Mouse (Mus musculus) kidney, adult 2 months (tissue): ENCODE results near the gene Ago3. TPM values are rescaled to one million over a fixed set of nuclear protein-coding genes. Genes with fewer than 3 reads are reported as not detected.

Source experiments
- DNase-seq: peaks from one replicate; pipeline ENCODE4 v3.0.0; 2021
- H3K27ac ChIP-seq: fragments of 200-500 bp; 2 replicates; pipeline ENCODE4 v1.5.1; 2012; ENCODE audit warnings: low read depth, low read length, control low read depth, inconsistent platforms; ENCODE audit not compliant: insufficient read depth
- H3K27me3 ChIP-seq: fragments of 200-500 bp; replicated peaks from 2 replicates; pipeline ENCODE4 v1.6.1; 2012; ENCODE audit warnings: mild to moderate bottlenecking, moderate library complexity, low read length, inconsistent platforms; ENCODE audit not compliant: control insufficient read depth, insufficient read depth
- H3K36me3 ChIP-seq: fragments of 200-500 bp; 2 replicates; pipeline ENCODE4 v1.6.1; 2012; ENCODE audit warnings: mild to moderate bottlenecking, moderate library complexity, low read length, inconsistent platforms; ENCODE audit not compliant: control insufficient read depth, insufficient read depth
- H3K4me1 ChIP-seq: fragments of 200-500 bp; 2 replicates; pipeline ENCODE4 v1.6.1; 2011; ENCODE audit warnings: low read length; ENCODE audit not compliant: control insufficient read depth, insufficient read depth
- H3K4me3 ChIP-seq: fragments of 200-500 bp; 2 replicates; pipeline ENCODE4 v1.5.1; 2011; ENCODE audit warnings: mild to moderate bottlenecking, low read depth, low read length, control low read depth; ENCODE audit not compliant: insufficient read depth
- CTCF ChIP-seq: fragments of 200-500 bp; conservative IDR thresholded peaks from 2 replicates; pipeline ENCODE4 v1.5.1; 2011; ENCODE audit warnings: low read depth, mild to moderate bottlenecking, control low read depth, low read length, moderate library complexity, mixed read lengths; ENCODE audit not compliant: insufficient read depth, insufficient read length
- POLR2A ChIP-seq: fragments of 200-500 bp; IDR thresholded peaks from one replicate; pipeline ENCODE4 v1.6.1; 2011; ENCODE audit warnings: low read depth, low read length, control low read depth
- WGBS: fragments of 180-500 bp; shearing (Covaris S2); methylation state at CpG from one replicate; pipeline ENCODE4 v1.1.7; 2018; 5-methylcytosine and 5-hydroxymethylcytosine counted together
- polyA plus RNA-seq: library from polyadenylated mRNA; depleted of rRNA; stranded (reverse); fragments of >200 nt; gene quantifications from 2 replicates; pipeline ENCODE4 v1.2.3, GENCODE M21; 2012; rRNA removed

Ago3 gene
- 7.9 and 13.6 TPM in 2 replicates for polyA plus RNA-seq

DNA sequence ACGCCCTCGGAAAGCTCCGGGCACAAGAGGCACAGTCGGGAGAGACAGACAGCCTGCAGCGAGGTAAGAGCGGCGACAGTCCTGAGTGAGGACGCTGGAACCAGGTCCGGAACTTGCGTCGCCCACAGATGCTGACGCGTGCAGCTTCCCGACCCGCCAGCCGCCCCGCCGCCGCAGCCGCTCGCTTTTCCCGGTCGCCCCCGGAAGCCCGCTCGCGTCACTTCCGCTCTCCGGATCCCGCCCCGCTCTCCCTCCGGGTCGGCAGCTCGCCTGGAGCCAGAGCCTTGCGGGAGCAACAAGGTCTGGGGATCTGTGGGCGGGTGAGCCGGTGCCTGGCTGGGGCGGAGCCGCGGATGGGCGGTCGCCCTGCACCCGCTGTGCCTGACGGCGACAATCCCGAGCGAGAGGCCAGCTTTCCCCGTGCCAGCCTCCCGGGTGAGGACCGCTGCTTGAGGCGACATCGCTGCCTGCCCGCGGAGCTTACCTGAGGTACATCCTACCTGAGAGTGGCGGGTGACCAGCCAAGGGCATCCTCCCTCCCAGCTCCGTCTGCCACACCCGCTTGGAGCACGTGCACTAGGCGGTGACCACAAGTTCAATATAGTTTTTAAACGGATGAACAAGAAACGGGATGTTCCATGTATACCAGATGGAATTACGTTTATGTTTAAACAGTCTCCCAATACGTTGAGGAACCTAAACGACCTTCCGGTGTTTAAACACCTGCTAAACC is at the start of gene Ago3:
Gene Ago3, minus strand, starts transcription at position 210 of the 733 bp plus-strand sequence.
- Histone ChIP-seq H3K27me3 (no peaks in the 10 kb centered on the region), H3K36me3 (no peaks in the 10 kb centered on the region), H3K4me1 (no peaks in the 10 kb centered on the region), H3K4me3 (peak within 1 kb of the TSS; percentile 99), H3K27ac (peak within 1 kb of the TSS; percentile 87)
- no peak for TF ChIP-seq CTCF
- peak; percentile 78 for TF ChIP-seq POLR2A
- under 1% methylated on average over 64 of the region's 65 CpGs for WGBS
- peak; percentile 96 for DNase-seq

DNA sequence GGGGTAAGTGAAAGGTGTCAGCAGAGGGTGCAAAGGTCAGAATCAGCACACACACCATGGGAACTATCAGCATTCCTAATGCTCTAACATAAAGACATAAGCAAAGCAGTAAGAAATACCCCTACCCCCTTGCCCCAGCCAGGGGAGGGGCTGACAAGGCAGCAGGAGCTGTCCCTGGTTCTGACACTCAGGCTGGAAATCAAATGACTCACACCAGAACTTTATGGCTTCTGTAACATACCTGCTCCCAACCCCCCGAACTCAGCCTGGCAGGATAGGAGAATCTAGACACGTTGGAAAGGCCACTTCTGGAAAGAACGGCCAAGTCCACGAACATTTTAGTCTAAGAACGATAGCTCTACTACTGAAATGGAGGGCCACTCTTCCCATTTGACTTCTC is 43.7 kb upstream of the Ago3 start:
- TF ChIP-seq POLR2A (no peak), CTCF (no peak)
- Histone ChIP-seq H3K4me3 (no peak overlapping the region), H3K27ac (no peak overlapping the region), H3K4me1 (no peaks in the 10 kb centered on the region), H3K27me3 (no peaks in the 10 kb centered on the region), H3K36me3 (no peaks in the 10 kb centered on the region)
- no peak for DNase-seq
- 45% methylated on average over 5 of the region's 5 CpGs for WGBS

DNA sequence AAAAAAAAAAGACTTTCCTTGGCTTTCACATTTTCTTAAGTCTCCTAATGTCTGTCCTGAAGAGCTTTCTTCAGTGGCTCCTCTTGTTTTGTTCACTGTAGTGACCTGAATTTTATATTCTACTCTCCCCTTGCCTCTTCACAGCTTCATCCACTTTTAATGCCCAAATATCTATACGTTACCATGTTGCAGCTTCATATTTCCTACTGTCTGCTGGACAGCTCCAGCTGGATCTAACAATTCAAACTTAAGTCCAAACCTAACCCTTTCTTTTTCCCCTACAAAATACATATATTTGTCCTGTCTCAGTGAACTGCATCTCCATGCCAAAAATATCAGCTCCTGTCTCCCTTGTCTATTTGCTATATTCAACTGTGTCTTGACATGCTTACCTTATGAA is 40.0 kb upstream of the Ago3 start:
- TF ChIP-seq POLR2A: no peak
- no peak overlapping the region for H3K27ac ChIP-seq
- H3K4me1 ChIP-seq: no peaks in the 10 kb centered on the region
- no peak overlapping the region for H3K4me3 ChIP-seq
- no peak for DNase-seq
- no peaks in the 10 kb centered on the region for H3K27me3 ChIP-seq
- no peaks in the 10 kb centered on the region for H3K36me3 ChIP-seq
- WGBS: 71% methylated on average over 1 of the region's 1 CpGs

DNA sequence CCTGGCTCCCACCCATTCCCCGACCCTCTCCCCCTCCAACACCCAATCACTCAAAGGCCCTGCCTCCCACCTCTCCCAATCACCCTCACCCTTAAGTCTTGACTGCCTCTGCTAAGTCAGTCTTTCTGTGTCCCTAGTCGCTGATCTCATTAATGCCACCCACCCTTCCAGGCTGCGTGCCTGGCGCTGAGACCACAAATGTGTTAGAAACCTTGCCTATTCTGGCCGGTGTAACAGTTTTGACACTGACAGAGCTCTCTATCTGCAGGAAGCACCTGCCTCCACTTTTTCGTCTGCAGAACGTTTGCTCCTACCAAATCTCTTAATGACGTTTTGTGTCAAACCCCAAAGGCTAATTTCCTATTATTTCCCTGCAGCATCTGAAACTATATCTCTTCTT is 39.6 kb upstream of the Ago3 start:
- Histone ChIP-seq H3K36me3 (no peaks in the 10 kb centered on the region), H3K4me1 (no peaks in the 10 kb centered on the region), H3K4me3 (peak overlapping the region; percentile 45), H3K27me3 (no peaks in the 10 kb centered on the region), H3K27ac (no peak overlapping the region)
- DNase-seq: no peak
- no peak for TF ChIP-seq CTCF
- 8% methylated on average over 8 of the region's 8 CpGs for WGBS

DNA sequence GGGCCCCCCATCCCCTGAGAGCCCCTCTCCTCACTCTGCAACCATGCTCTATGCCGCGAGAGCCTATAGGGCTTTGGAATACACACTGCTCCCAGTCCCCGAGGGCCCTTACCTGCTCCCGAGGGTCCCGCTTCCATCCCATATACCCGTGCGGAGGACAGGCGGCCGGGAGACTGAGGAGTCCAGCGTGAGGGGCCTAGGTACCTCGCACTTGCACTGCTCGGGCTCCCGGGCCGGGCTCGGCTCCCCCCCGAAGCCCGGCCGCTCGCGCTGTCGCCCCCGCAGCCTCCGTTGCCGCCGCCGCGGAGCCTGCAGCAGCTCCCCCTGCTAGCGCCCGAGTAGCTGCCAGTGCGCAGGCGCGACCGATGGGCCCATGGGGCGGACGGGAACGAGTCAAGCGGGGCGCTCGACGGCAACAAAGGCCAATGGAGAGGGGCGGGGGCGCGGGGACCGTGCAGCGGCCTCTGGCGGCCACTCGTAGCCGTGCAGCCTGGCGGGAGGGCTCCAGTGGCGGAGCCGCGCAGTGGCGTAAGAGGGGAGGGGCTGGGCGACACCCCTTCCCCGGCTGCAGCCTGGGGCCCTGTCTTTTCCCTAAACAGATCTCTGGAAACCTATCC is 39.0 kb upstream of the Ago3 start, which contains the start of gene Ago1:
Gene Ago1, minus strand, starts transcription at position 299 of the 617 bp plus-strand sequence.
- DNase-seq: peak; percentile 96

DNA sequence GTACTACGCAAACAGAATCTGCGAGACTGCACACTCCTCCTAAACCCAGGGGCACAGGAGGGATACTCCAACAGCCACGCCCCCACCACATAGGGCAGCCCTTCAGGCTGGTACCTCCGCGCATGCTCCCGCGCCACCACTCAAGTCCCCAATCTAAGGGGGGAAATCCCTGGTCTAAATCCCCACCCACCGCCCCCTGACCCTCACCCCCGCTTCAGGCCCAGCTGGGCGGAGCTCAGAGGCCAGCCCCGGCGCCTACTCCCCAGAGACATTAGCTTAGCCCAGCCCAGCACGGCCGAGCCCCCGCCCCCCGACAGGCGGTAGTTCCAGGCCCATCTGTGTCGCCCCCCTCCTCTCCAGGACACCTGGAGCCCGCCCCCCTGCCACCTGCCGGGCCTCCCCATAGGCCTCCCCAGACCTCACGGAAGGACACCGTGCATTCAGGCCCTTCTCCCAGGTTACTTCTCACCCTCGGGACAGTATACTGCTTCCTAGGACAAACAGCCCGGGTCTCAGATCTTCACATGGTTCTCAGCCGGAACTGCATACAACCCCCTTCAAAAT is 38.4 kb upstream of the Ago3 start:
- peak; percentile 68 for DNase-seq
- no peaks in the 10 kb centered on the region for H3K27me3 ChIP-seq
- peak overlapping the region; percentile 96 for H3K4me3 ChIP-seq
- TF ChIP-seq CTCF (no peak), POLR2A (no peak)
- 3% methylated on average over 24 of the region's 25 CpGs for WGBS
- H3K4me1 ChIP-seq: no peaks in the 10 kb centered on the region
- H3K27ac ChIP-seq: peak overlapping the region; percentile 52; the same call in 1 of the 2 replicates
- no peaks in the 10 kb centered on the region for H3K36me3 ChIP-seq

More for the DNA sequence above, 39.0 kb upstream of the Ago3 start, which contains the start of gene Ago1:
- WGBS: 0% methylated on average over 55 of the region's 55 CpGs
- Histone ChIP-seq H3K27ac (peak within 1 kb of the TSS; percentile 52; the same call in 1 of the 2 replicates), H3K36me3 (no peaks in the 10 kb centered on the region), H3K4me3 (peak within 1 kb of the TSS; percentile 96), H3K4me1 (no peaks in the 10 kb centered on the region), H3K27me3 (no peaks in the 10 kb centered on the region)
- TF ChIP-seq POLR2A (no peak), CTCF (peak; percentile 83)

DNA sequence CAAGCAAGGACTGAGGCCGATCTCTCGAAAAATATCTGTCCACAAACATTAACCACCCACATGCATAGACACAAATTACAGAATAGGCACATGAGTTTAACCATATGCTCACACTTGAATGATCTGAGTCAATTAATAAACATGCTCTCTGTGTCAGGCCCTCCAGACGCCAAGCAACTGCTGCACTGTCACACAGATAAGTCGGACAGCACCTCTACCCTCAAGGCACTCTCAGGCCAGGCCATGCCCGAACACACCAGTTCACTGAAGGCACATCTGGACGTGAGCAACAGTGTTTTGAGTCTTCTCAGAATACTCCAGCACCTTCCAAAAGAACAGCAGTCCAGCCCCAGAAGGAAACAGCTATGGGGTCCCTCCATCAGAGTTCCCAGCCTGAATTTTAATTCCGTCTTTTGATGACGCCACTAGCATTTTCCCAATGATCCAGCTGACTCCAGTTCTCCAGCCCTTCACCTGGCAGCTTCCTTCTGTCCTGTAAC is 36.9 kb upstream of the Ago3 start:
- Histone ChIP-seq H3K27ac (no peak overlapping the region), H3K4me3 (no peak overlapping the region), H3K4me1 (no peaks in the 10 kb centered on the region), H3K27me3 (no peaks in the 10 kb centered on the region), H3K36me3 (no peaks in the 10 kb centered on the region)
- TF ChIP-seq POLR2A: no peak
- TF ChIP-seq CTCF: no peak
- no peak for DNase-seq
- WGBS: 51% methylated on average over 8 of the region's 8 CpGs
